ENCODE assay signal across 14 mouse cellular contexts in genomic region chr4:125826416-125826815, GRCm38 (mm10).
DNase-seq lines count a peak whose midpoint lies in the region; ATAC-seq lines count a peak whose summit lies in the region.
"Had no signal": no experiment of that assay in that cellular context is flagged by ENCODE, and none has a peak within 500 bp of the region (broad histone marks: within the 10 kb centered on the region; RNA-seq: fewer than 3 reads in every experiment).

No protein-coding gene starts in this region.

- 0 out of 2 replicates have a peak, but pooled peaks have one; percentile 30 for ATAC-seq in forebrain, embryonic 13.5 days
- no peak for ATAC-seq in forebrain, embryonic 11.5 days (replicated peaks; ENCODE audit: low FRiP score)
- peak; percentile 34; the same call in 1 of the 2 replicates for ATAC-seq in frontal cortex, adult (ENCODE audit: low TSS enrichment)
- ATAC-seq in granulocyte monocyte progenitor cell, adult 5-6 weeks (replicated peaks; ENCODE audit: poor library complexity, severe bottlenecking), result no peak

- WGBS in forebrain, embryonic 13.5 days, result 58% methylated on average over 5 of the region's 5 CpGs
- WGBS in forebrain, embryonic 11.5 days, result 74% methylated on average over 5 of the region's 5 CpGs

- DNase-seq in forebrain, embryonic 11.5 days (ENCODE audit: low spot score), result no peak
- DNase-seq in layer of hippocampus, postnatal 14 days (ENCODE audit: low spot score in 2 of 2), result peak; percentile 48 to 85
- DNase-seq in right cerebral cortex, postnatal 25 days, result peak; percentile 55
- no peak for DNase-seq in heart, adult 8-10 months (ENCODE audit: low spot score)
- DNase-seq: lung, adult 18-20 months; thymus, adult 2 months had no signal

- H3K36me3 ChIP-seq in forebrain, embryonic 13.5 days (ENCODE audit: poor library complexity, severe bottlenecking), result no peaks in the 10 kb centered on the region
- H3K36me3 ChIP-seq in forebrain, embryonic 11.5 days (ENCODE audit: control insufficient read depth, insufficient read depth, low read length), result no peaks in the 10 kb centered on the region
- H3K36me3 ChIP-seq: heart, embryonic 12.5 days; hindbrain, embryonic 15.5 days; kidney, embryonic 15.5 days had no signal

- H3K27me3 ChIP-seq in forebrain, embryonic 13.5 days, result 0 out of 2 replicates have a peak, but pooled peaks cover 5% of the 10 kb centered on the region
- H3K27me3 ChIP-seq in forebrain, embryonic 11.5 days (ENCODE audit: control insufficient read depth, insufficient read depth, low read length), result no peaks in the 10 kb centered on the region
- H3K27me3 ChIP-seq: hindbrain, embryonic 15.5 days had no signal

- no peak overlapping the region for H3K9ac ChIP-seq in forebrain, embryonic 13.5 days
- H3K9ac ChIP-seq in forebrain, embryonic 11.5 days (ENCODE audit: low read length), result no peak overlapping the region
- H3K9ac ChIP-seq: heart, embryonic 12.5 days; hindbrain, embryonic 15.5 days; kidney, embryonic 15.5 days had no signal

- H3K27ac ChIP-seq in forebrain, embryonic 13.5 days, result no peak overlapping the region
- no peak overlapping the region for H3K27ac ChIP-seq in forebrain, embryonic 11.5 days (ENCODE audit: low read depth, low read length)
- H3K27ac ChIP-seq: hindbrain, embryonic 15.5 days; kidney, embryonic 15.5 days had no signal

- no peak overlapping the region for H3K4me3 ChIP-seq in forebrain, embryonic 13.5 days
- no peak overlapping the region for H3K4me3 ChIP-seq in forebrain, embryonic 11.5 days (ENCODE audit: low read depth, low read length)
- H3K4me3 ChIP-seq: heart, embryonic 12.5 days; hindbrain, embryonic 15.5 days; kidney, embryonic 15.5 days; megakaryocyte, embryonic 14.5 days; myocyte had no signal

- no peak overlapping the region for H3K4me2 ChIP-seq in forebrain, embryonic 13.5 days
- no peak overlapping the region for H3K4me2 ChIP-seq in forebrain, embryonic 11.5 days (ENCODE audit: low read depth, low read length, severe bottlenecking)
- H3K4me2 ChIP-seq: heart, embryonic 12.5 days; hindbrain, embryonic 15.5 days; kidney, embryonic 15.5 days had no signal

- no peaks in the 10 kb centered on the region for H3K9me3 ChIP-seq in forebrain, embryonic 13.5 days (replicated peaks)
- no peaks in the 10 kb centered on the region for H3K9me3 ChIP-seq in forebrain, embryonic 11.5 days (ENCODE audit: control insufficient read depth, low read length)
- H3K9me3 ChIP-seq: heart, embryonic 12.5 days; hindbrain, embryonic 15.5 days; kidney, embryonic 15.5 days had no signal

- peaks cover 11% of the 10 kb centered on the region; the same call in 1 of the 2 replicates for H3K4me1 ChIP-seq in forebrain, embryonic 13.5 days
- H3K4me1 ChIP-seq in forebrain, embryonic 11.5 days (replicated peaks; ENCODE audit: control insufficient read depth, insufficient read depth, low read length), result no peaks in the 10 kb centered on the region
- H3K4me1 ChIP-seq: heart, embryonic 12.5 days; kidney, embryonic 15.5 days; megakaryocyte, embryonic 14.5 days had no signal

Comparison
In these comparisons a context has a peak if more than half of its experiments do, and no peak if none do; other contexts are left out.
1. ATAC-seq: peak in forebrain, embryonic 13.5 days (single experiment) and frontal cortex, adult (single experiment); none in forebrain, embryonic 11.5 days (single experiment) and granulocyte monocyte progenitor cell, adult 5-6 weeks (single experiment).
2. DNase-seq: peak in layer of hippocampus, postnatal 14 days (2 of 2) and right cerebral cortex, postnatal 25 days (single experiment); none in forebrain, embryonic 11.5 days (single experiment) and heart, adult 8-10 months (single experiment).